Mouse (Mus musculus): ENCODE results near the gene Ror1. TPM values are rescaled to one million over a fixed set of nuclear protein-coding genes. Genes with fewer than 3 reads are reported as not detected.

Gene Ror1
- polyA plus RNA-seq, 1 experiment from 2014 or later = 1.1 TPM

DNA sequence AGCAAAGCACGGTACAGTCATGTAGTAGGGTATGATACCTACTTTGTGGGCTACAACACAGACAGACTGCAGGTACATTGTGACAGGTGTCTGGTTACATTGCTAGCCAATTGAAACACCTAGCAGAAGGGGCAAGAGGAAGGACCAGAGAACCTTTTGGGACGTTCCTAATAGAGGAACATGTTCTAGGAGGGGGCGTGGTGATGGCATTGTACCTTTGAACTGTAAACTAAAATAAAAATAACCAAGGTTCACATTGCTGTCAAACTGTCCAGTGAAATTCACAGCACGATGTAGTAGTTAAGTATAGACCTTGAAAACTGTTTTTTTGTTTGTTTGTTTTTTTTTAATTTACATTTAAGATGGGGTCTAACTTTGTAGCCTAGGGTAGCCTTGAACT lies 40.5 kb downstream of the Ror1 start:
- Histone ChIP-seq H3K9ac (ENCODE audit: low read length) (no peak overlapping the region), H3K4me1 (ENCODE audit: control insufficient read depth, insufficient read depth, low read length) (no peaks in the 10 kb centered on the region), H3K4me2 (ENCODE audit: low read length) (no peak overlapping the region), H3K36me3 (ENCODE audit: control insufficient read depth, insufficient read depth, low read length) (no peaks in the 10 kb centered on the region), H3K27ac (ENCODE audit: low read depth, low read length) (no peak overlapping the region), H3K9me3 (replicated peaks; ENCODE audit: control insufficient read depth, low read length) (no peaks in the 10 kb centered on the region), H3K27me3 (replicated peaks; ENCODE audit: control insufficient read depth, insufficient read depth, low read length) (no peaks in the 10 kb centered on the region), H3K4me3 (ENCODE audit: low read depth, low read length) (no peak overlapping the region)
- no peak for ATAC-seq
- WGBS = 89% methylated on average over 4 of the region's 4 CpGs
- DNase-seq (ENCODE audit: low spot score) = no peak

DNA sequence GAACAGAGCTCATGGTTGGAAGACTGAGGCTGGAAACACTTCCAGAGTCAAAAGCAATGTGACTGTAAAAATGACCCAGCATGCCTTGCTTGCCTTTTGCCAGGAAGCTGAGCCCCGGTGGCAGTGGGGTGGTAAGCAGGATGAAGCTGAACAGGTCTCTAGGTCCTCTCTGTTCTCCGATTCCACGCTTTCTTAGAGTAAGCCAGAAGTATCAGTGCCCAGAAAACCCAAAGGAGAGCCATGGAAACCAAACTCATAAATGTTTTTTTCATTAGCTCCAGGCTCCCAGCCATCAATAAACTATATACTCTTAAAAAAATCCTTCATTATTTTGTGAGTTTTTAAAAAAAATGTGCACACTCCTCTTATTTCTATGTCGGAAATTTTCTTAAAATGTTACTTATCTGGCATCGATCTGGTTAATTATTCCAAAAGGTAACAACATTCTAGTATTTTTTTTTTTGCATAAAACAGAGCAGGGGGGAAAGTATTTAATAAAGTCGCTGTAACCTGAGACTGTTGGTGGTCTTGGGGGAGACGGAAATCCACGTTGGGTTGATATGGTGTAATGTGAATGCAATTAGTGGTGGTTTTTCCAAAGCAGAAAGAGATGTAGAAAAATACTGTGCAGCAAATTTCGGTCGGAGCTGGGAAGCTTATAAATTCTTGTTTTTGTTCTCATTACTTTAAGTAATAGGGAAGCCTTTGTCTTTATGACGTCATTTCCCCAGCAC lies 41.7 kb downstream of the Ror1 start:
- H3K27me3 ChIP-seq (replicated peaks; ENCODE audit: control insufficient read depth, insufficient read depth, low read length) = no peaks in the 10 kb centered on the region
- DNase-seq (ENCODE audit: low spot score) (no peak), ATAC-seq (no peak)
- 89% methylated on average over 11 of the region's 11 CpGs for WGBS
- no peaks in the 10 kb centered on the region for H3K4me1 ChIP-seq (ENCODE audit: control insufficient read depth, insufficient read depth, low read length)
- no peak overlapping the region for H3K4me3 ChIP-seq (ENCODE audit: low read depth, low read length)
- H3K9ac ChIP-seq (ENCODE audit: low read length) = no peak overlapping the region
- no peaks in the 10 kb centered on the region for H3K9me3 ChIP-seq (replicated peaks; ENCODE audit: control insufficient read depth, low read length)
- H3K36me3 ChIP-seq (ENCODE audit: control insufficient read depth, insufficient read depth, low read length) = no peaks in the 10 kb centered on the region
- H3K4me2 ChIP-seq (ENCODE audit: low read length) = no peak overlapping the region
- no peak overlapping the region for H3K27ac ChIP-seq (ENCODE audit: low read depth, low read length)

GRCm38 (mm10) chr4:100141626-100142025 lies 46.0 kb downstream of the Ror1 start:
- no peaks in the 10 kb centered on the region for H3K36me3 ChIP-seq (ENCODE audit: control insufficient read depth, insufficient read depth, low read length)
- H3K9ac ChIP-seq (ENCODE audit: low read length) = no peak overlapping the region
- no peaks in the 10 kb centered on the region for H3K9me3 ChIP-seq (replicated peaks; ENCODE audit: control insufficient read depth, low read length)
- no peaks in the 10 kb centered on the region for H3K4me1 ChIP-seq (ENCODE audit: control insufficient read depth, insufficient read depth, low read length)
- no peaks in the 10 kb centered on the region for H3K27me3 ChIP-seq (replicated peaks; ENCODE audit: control insufficient read depth, insufficient read depth, low read length)
- no peak overlapping the region for H3K4me3 ChIP-seq (ENCODE audit: low read depth, low read length)
- no peak overlapping the region for H3K27ac ChIP-seq (ENCODE audit: low read depth, low read length)
- 90% methylated on average over 2 of the region's 2 CpGs for WGBS
- H3K4me2 ChIP-seq (ENCODE audit: low read length) = no peak overlapping the region
- no peak for ATAC-seq
- no peak for DNase-seq (ENCODE audit: low spot score)

- no peaks in the 10 kb centered on the region for H3K27me3 ChIP-seq (replicated peaks; ENCODE audit: control insufficient read depth, insufficient read depth, low read length)
- 79% methylated on average over 4 of the region's 4 CpGs for WGBS
- no peak overlapping the region for H3K9ac ChIP-seq (ENCODE audit: low read length)
- H3K4me1 ChIP-seq (ENCODE audit: control insufficient read depth, insufficient read depth, low read length) = no peaks in the 10 kb centered on the region
- H3K36me3 ChIP-seq (ENCODE audit: control insufficient read depth, insufficient read depth, low read length) = no peaks in the 10 kb centered on the region
- ATAC-seq = no peak
- no peaks in the 10 kb centered on the region for H3K9me3 ChIP-seq (replicated peaks; ENCODE audit: control insufficient read depth, low read length)
- no peak overlapping the region for H3K4me2 ChIP-seq (ENCODE audit: low read length)
- H3K4me3 ChIP-seq (ENCODE audit: low read depth, low read length) = no peak overlapping the region
- no peak overlapping the region for H3K27ac ChIP-seq (ENCODE audit: low read depth, low read length)
- no peak for DNase-seq (ENCODE audit: low spot score)
Measured at GRCm38 (mm10) chr4:100144744-100145143, 49.2 kb downstream of the Ror1 start.

- Histone ChIP-seq H3K9ac (ENCODE audit: low read length) (no peak overlapping the region), H3K4me1 (ENCODE audit: control insufficient read depth, insufficient read depth, low read length) (no peaks in the 10 kb centered on the region), H3K27me3 (replicated peaks; ENCODE audit: control insufficient read depth, insufficient read depth, low read length) (no peaks in the 10 kb centered on the region), H3K4me2 (ENCODE audit: low read length) (no peak overlapping the region), H3K36me3 (ENCODE audit: control insufficient read depth, insufficient read depth, low read length) (no peaks in the 10 kb centered on the region), H3K4me3 (ENCODE audit: low read depth, low read length) (no peak overlapping the region), H3K27ac (ENCODE audit: low read depth, low read length) (no peak overlapping the region), H3K9me3 (replicated peaks; ENCODE audit: control insufficient read depth, low read length) (no peaks in the 10 kb centered on the region)
- no peak for ATAC-seq
- DNase-seq (ENCODE audit: low spot score) = no peak
- WGBS = 89% methylated on average over 1 of the region's 1 CpGs
Measured at GRCm38 (mm10) chr4:100150797-100151196, 55.2 kb downstream of the Ror1 start.

DNA sequence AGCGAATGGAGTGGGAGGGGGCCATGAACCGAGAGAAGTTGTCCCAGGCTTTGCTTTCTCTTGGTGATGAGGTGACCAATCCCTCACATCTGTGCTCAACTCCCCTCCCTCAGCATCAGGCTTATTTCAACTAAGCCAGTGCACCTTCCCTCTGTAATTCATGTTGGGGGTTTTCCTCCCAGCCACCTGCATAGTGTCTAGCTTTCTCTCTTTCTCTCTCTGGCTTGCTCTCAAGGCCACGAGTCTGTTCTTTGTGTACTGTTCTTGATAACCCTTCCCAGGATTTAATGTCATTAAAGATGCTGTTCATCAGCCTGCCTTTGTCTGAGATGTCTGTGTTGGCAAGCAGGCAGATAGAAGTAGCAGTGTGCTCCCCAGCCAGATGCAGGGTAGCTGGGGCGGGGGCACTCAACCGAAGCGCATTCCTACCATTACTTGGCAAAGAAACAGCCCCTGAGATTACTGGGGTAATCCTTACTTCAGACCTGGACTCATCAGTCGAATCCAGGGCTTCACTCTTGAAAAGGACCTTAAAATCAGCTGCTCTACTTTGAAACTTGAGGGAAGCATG lies 59.1 kb downstream of the Ror1 start:
- Histone ChIP-seq H3K4me2 (ENCODE audit: low read length) (no peak overlapping the region), H3K27me3 (replicated peaks; ENCODE audit: control insufficient read depth, insufficient read depth, low read length) (no peaks in the 10 kb centered on the region), H3K9me3 (replicated peaks; ENCODE audit: control insufficient read depth, low read length) (no peaks in the 10 kb centered on the region), H3K4me3 (ENCODE audit: low read depth, low read length) (no peak overlapping the region), H3K9ac (ENCODE audit: low read length) (no peak overlapping the region), H3K27ac (ENCODE audit: low read depth, low read length) (no peak overlapping the region), H3K4me1 (ENCODE audit: control insufficient read depth, insufficient read depth, low read length) (no peaks in the 10 kb centered on the region), H3K36me3 (ENCODE audit: control insufficient read depth, insufficient read depth, low read length) (no peaks in the 10 kb centered on the region)
- DNase-seq (ENCODE audit: low spot score) = peak; percentile 7
- WGBS = 25% methylated on average over 7 of the region's 7 CpGs
- ATAC-seq = no peak

GRCm38 (mm10) chr4:100155731-100156130 lies 60.1 kb downstream of the Ror1 start:
- no peaks in the 10 kb centered on the region for H3K4me1 ChIP-seq (ENCODE audit: control insufficient read depth, insufficient read depth, low read length)

GRCm38 (mm10) chr4:100158401-100158800 lies 62.8 kb downstream of the Ror1 start:
- no peak overlapping the region for H3K4me3 ChIP-seq (ENCODE audit: low read depth, low read length)
- no peaks in the 10 kb centered on the region for H3K36me3 ChIP-seq (ENCODE audit: control insufficient read depth, insufficient read depth, low read length)
- DNase-seq (ENCODE audit: low spot score) = peak; percentile 49
- H3K4me2 ChIP-seq (ENCODE audit: low read length) = no peak overlapping the region
- H3K9ac ChIP-seq (ENCODE audit: low read length) = no peak overlapping the region
- no peak for ATAC-seq
- H3K27me3 ChIP-seq (replicated peaks; ENCODE audit: control insufficient read depth, insufficient read depth, low read length) = no peaks in the 10 kb centered on the region
- H3K9me3 ChIP-seq (replicated peaks; ENCODE audit: control insufficient read depth, low read length) = no peaks in the 10 kb centered on the region
- no peak overlapping the region for H3K27ac ChIP-seq (ENCODE audit: low read depth, low read length)
- WGBS = 55% methylated on average over 5 of the region's 5 CpGs
- no peaks in the 10 kb centered on the region for H3K4me1 ChIP-seq (ENCODE audit: control insufficient read depth, insufficient read depth, low read length)

More at GRCm38 (mm10) chr4:100155731-100156130, 60.1 kb downstream of the Ror1 start:
- Histone ChIP-seq H3K9me3 (replicated peaks; ENCODE audit: control insufficient read depth, low read length) (no peaks in the 10 kb centered on the region), H3K4me3 (ENCODE audit: low read depth, low read length) (no peak overlapping the region), H3K27me3 (replicated peaks; ENCODE audit: control insufficient read depth, insufficient read depth, low read length) (no peaks in the 10 kb centered on the region), H3K4me2 (ENCODE audit: low read length) (no peak overlapping the region), H3K36me3 (ENCODE audit: control insufficient read depth, insufficient read depth, low read length) (no peaks in the 10 kb centered on the region), H3K9ac (ENCODE audit: low read length) (no peak overlapping the region), H3K27ac (ENCODE audit: low read depth, low read length) (no peak overlapping the region)
- ATAC-seq (no peak), DNase-seq (ENCODE audit: low spot score) (no peak)
- WGBS = 95% methylated on average over 3 of the region's 3 CpGs

DNA sequence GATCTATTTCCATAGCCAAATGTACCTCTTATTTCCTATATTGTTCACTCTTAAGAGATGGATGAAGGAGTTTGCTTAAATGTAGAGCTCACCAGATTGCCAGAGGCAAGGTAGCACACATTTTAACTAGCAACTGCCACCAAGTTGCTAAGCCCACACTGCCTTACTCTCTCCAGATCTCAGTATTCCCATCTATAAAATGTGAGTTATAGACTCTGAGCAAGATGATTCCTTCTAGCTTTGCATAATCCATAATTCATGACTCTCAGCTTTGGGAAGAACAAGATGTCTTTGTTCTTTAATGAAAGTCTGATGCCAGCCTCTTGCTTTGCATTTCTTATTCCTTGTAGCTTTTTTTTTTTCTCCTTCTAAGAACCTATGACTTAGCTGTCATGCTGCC lies 64.6 kb downstream of the Ror1 start:
- Histone ChIP-seq H3K4me1 (ENCODE audit: control insufficient read depth, insufficient read depth, low read length) (no peaks in the 10 kb centered on the region), H3K9ac (ENCODE audit: low read length) (no peak overlapping the region), H3K4me2 (ENCODE audit: low read length) (no peak overlapping the region), H3K27ac (ENCODE audit: low read depth, low read length) (no peak overlapping the region), H3K4me3 (ENCODE audit: low read depth, low read length) (no peak overlapping the region), H3K9me3 (replicated peaks; ENCODE audit: control insufficient read depth, low read length) (no peaks in the 10 kb centered on the region), H3K27me3 (replicated peaks; ENCODE audit: control insufficient read depth, insufficient read depth, low read length) (no peaks in the 10 kb centered on the region), H3K36me3 (ENCODE audit: control insufficient read depth, insufficient read depth, low read length) (no peaks in the 10 kb centered on the region)
- peak; percentile 16 for DNase-seq (ENCODE audit: low spot score)
- ATAC-seq = no peak
